Mouse (Mus musculus): ENCODE results near the gene Rbl1.

GRCm38 (mm10) chr2:157235946-157236345 lies 31.6 kb upstream of the Rbl1 start:
- TF ChIP-seq CTCF (IDR thresholded peaks at IDR 0.05; ENCODE audit: extremely low read depth, insufficient read length, insufficient replicate concordance, low read depth, low read length) (no peak), POLR2A (IDR thresholded peaks at IDR 0.05; ENCODE audit: low read depth, low read length) (no peak)

Measured in small intestine, adult 2 months (tissue).